Mouse (Mus musculus): ENCODE data around the gene Smc5. TPM values are rescaled to one million over a fixed set of nuclear protein-coding genes. Genes with fewer than 3 reads are reported as not detected.

The Smc5 gene
- polyA plus RNA-seq (2014; fragmentation: Nextera tagmentation; extraction: Ambion mirVana) = 53.8 and 60.1 TPM in 2 replicates

- WGBS = under 1% methylated on average over 67 of the region's 69 CpGs
- Histone ChIP-seq H3K4me1 (replicated peaks; ENCODE audit: control insufficient read depth, insufficient read depth, low read length) (peaks cover 5% of the 10 kb centered on the region; the same call in 1 of the 2 replicates), H3K36me3 (ENCODE audit: control insufficient read depth, insufficient read depth, low read length) (no peaks in the 10 kb centered on the region; the same call in 1 of the 2 replicates), H3K27me3 (ENCODE audit: control insufficient read depth, insufficient read depth, low read length) (no peaks in the 10 kb centered on the region), H3K27ac (ENCODE audit: low read depth, low read length) (0 out of 2 replicates have a peak within 1 kb of the TSS, but pooled peaks have one; percentile 15), H3K4me2 (ENCODE audit: low read depth, low read length, severe bottlenecking) (peak within 1 kb of the TSS; percentile 58), H3K9me3 (ENCODE audit: control insufficient read depth, low read length) (no peaks in the 10 kb centered on the region), H3K9ac (ENCODE audit: low read length) (peak within 1 kb of the TSS; percentile 89), H3K4me3 (ENCODE audit: low read depth, low read length) (peak within 1 kb of the TSS; percentile 80)
- ATAC-seq (replicated peaks; ENCODE audit: low FRiP score) (peak; percentile 96), DNase-seq (ENCODE audit: low spot score) (peak; percentile 95)
Measured at GRCm38 (mm10) chr19:23273355-23274053, at the start of gene Smc5. Gene Smc5, minus strand, starts transcription at chr19:23273897.

- H3K4me3 ChIP-seq (ENCODE audit: low read depth, low read length) = no peak overlapping the region
- no peak overlapping the region for H3K9ac ChIP-seq (ENCODE audit: low read length)
- ATAC-seq (replicated peaks; ENCODE audit: low FRiP score) (no peak), DNase-seq (ENCODE audit: low spot score) (no peak)
- H3K9me3 ChIP-seq (ENCODE audit: control insufficient read depth, low read length) = no peaks in the 10 kb centered on the region
- H3K27me3 ChIP-seq (ENCODE audit: control insufficient read depth, insufficient read depth, low read length) = no peaks in the 10 kb centered on the region
- 87% methylated on average over 3 of the region's 3 CpGs for WGBS
- no peak overlapping the region for H3K4me2 ChIP-seq (ENCODE audit: low read depth, low read length, severe bottlenecking)
- no peak overlapping the region for H3K27ac ChIP-seq (ENCODE audit: low read depth, low read length)
- H3K36me3 ChIP-seq (ENCODE audit: control insufficient read depth, insufficient read depth, low read length) = no peaks in the 10 kb centered on the region
- H3K4me1 ChIP-seq (replicated peaks; ENCODE audit: control insufficient read depth, insufficient read depth, low read length) = no peaks in the 10 kb centered on the region
Measured at GRCm38 (mm10) chr19:23323107-23323506, 49.4 kb upstream of the Smc5 start.

GRCm38 (mm10) chr19:23317989-23318358 is 44.3 kb upstream of the Smc5 start:
- H3K4me3 ChIP-seq (ENCODE audit: low read depth, low read length) = no peak overlapping the region
- H3K27ac ChIP-seq (ENCODE audit: low read depth, low read length) = no peak overlapping the region
- no peaks in the 10 kb centered on the region for H3K9me3 ChIP-seq (ENCODE audit: control insufficient read depth, low read length)
- no peaks in the 10 kb centered on the region for H3K27me3 ChIP-seq (ENCODE audit: control insufficient read depth, insufficient read depth, low read length)
- no peaks in the 10 kb centered on the region for H3K36me3 ChIP-seq (ENCODE audit: control insufficient read depth, insufficient read depth, low read length)
- no peak overlapping the region for H3K9ac ChIP-seq (ENCODE audit: low read length)
- 94% methylated on average over 5 of the region's 5 CpGs for WGBS
- no peaks in the 10 kb centered on the region for H3K4me1 ChIP-seq (replicated peaks; ENCODE audit: control insufficient read depth, insufficient read depth, low read length)
- no peak overlapping the region for H3K4me2 ChIP-seq (ENCODE audit: low read depth, low read length, severe bottlenecking)
- ATAC-seq (replicated peaks; ENCODE audit: low FRiP score) (no peak), DNase-seq (ENCODE audit: low spot score) (no peak)

GRCm38 (mm10) chr19:23317295-23317988 is 43.7 kb upstream of the Smc5 start:
- no peaks in the 10 kb centered on the region for H3K27me3 ChIP-seq (ENCODE audit: control insufficient read depth, insufficient read depth, low read length)
- H3K4me3 ChIP-seq (ENCODE audit: low read depth, low read length) = no peak overlapping the region
- H3K4me2 ChIP-seq (ENCODE audit: low read depth, low read length, severe bottlenecking) = no peak overlapping the region
- H3K36me3 ChIP-seq (ENCODE audit: control insufficient read depth, insufficient read depth, low read length) = no peaks in the 10 kb centered on the region
- ATAC-seq (replicated peaks; ENCODE audit: low FRiP score) = no peak
- WGBS = 88% methylated on average over 5 of the region's 5 CpGs
- no peak overlapping the region for H3K27ac ChIP-seq (ENCODE audit: low read depth, low read length)
- no peaks in the 10 kb centered on the region for H3K4me1 ChIP-seq (replicated peaks; ENCODE audit: control insufficient read depth, insufficient read depth, low read length)
- no peaks in the 10 kb centered on the region for H3K9me3 ChIP-seq (ENCODE audit: control insufficient read depth, low read length)
- DNase-seq (ENCODE audit: low spot score) = no peak
- H3K9ac ChIP-seq (ENCODE audit: low read length) = no peak overlapping the region

- DNase-seq (ENCODE audit: low spot score) (no peak), ATAC-seq (replicated peaks; ENCODE audit: low FRiP score) (no peak)
- H3K36me3 ChIP-seq (ENCODE audit: control insufficient read depth, insufficient read depth, low read length) = no peaks in the 10 kb centered on the region
- 90% methylated on average over 5 of the region's 5 CpGs for WGBS
- H3K9ac ChIP-seq (ENCODE audit: low read length) = no peak overlapping the region
- no peak overlapping the region for H3K4me2 ChIP-seq (ENCODE audit: low read depth, low read length, severe bottlenecking)
- no peaks in the 10 kb centered on the region for H3K27me3 ChIP-seq (ENCODE audit: control insufficient read depth, insufficient read depth, low read length)
- H3K4me3 ChIP-seq (ENCODE audit: low read depth, low read length) = no peak overlapping the region
- H3K27ac ChIP-seq (ENCODE audit: low read depth, low read length) = no peak overlapping the region
- no peaks in the 10 kb centered on the region for H3K9me3 ChIP-seq (ENCODE audit: control insufficient read depth, low read length)
- H3K4me1 ChIP-seq (replicated peaks; ENCODE audit: control insufficient read depth, insufficient read depth, low read length) = no peaks in the 10 kb centered on the region
Measured at GRCm38 (mm10) chr19:23316851-23317250, 43.2 kb upstream of the Smc5 start.

- no peaks in the 10 kb centered on the region for H3K9me3 ChIP-seq (ENCODE audit: control insufficient read depth, low read length)
- no peaks in the 10 kb centered on the region for H3K27me3 ChIP-seq (ENCODE audit: control insufficient read depth, insufficient read depth, low read length)
- no peaks in the 10 kb centered on the region for H3K4me1 ChIP-seq (replicated peaks; ENCODE audit: control insufficient read depth, insufficient read depth, low read length)
- no peak overlapping the region for H3K27ac ChIP-seq (ENCODE audit: low read depth, low read length)
- 82% methylated on average over 2 of the region's 2 CpGs for WGBS
- ATAC-seq (replicated peaks; ENCODE audit: low FRiP score) = no peak
- H3K4me2 ChIP-seq (ENCODE audit: low read depth, low read length, severe bottlenecking) = no peak overlapping the region
- H3K9ac ChIP-seq (ENCODE audit: low read length) = no peak overlapping the region
- H3K36me3 ChIP-seq (ENCODE audit: control insufficient read depth, insufficient read depth, low read length) = no peaks in the 10 kb centered on the region
- no peak for DNase-seq (ENCODE audit: low spot score)
- no peak overlapping the region for H3K4me3 ChIP-seq (ENCODE audit: low read depth, low read length)
Measured at GRCm38 (mm10) chr19:23309979-23310378, 36.3 kb upstream of the Smc5 start.

- Histone ChIP-seq H3K9me3 (ENCODE audit: control insufficient read depth, low read length) (no peaks in the 10 kb centered on the region), H3K27me3 (ENCODE audit: control insufficient read depth, insufficient read depth, low read length) (no peaks in the 10 kb centered on the region), H3K4me1 (replicated peaks; ENCODE audit: control insufficient read depth, insufficient read depth, low read length) (no peaks in the 10 kb centered on the region), H3K4me2 (ENCODE audit: low read depth, low read length, severe bottlenecking) (no peak overlapping the region), H3K9ac (ENCODE audit: low read length) (no peak overlapping the region), H3K36me3 (ENCODE audit: control insufficient read depth, insufficient read depth, low read length) (no peaks in the 10 kb centered on the region), H3K4me3 (ENCODE audit: low read depth, low read length) (no peak overlapping the region), H3K27ac (ENCODE audit: low read depth, low read length) (no peak overlapping the region)
- ATAC-seq (replicated peaks; ENCODE audit: low FRiP score) = no peak
- 85% methylated on average over 7 of the region's 7 CpGs for WGBS
- DNase-seq (ENCODE audit: low spot score) = no peak
Measured at GRCm38 (mm10) chr19:23306671-23307070, 33.0 kb upstream of the Smc5 start.

GRCm38 (mm10) chr19:23299987-23300386 is 26.3 kb upstream of the Smc5 start:
- Histone ChIP-seq H3K4me2 (ENCODE audit: low read depth, low read length, severe bottlenecking) (no peak overlapping the region), H3K9me3 (ENCODE audit: control insufficient read depth, low read length) (no peaks in the 10 kb centered on the region), H3K9ac (ENCODE audit: low read length) (no peak overlapping the region), H3K27ac (ENCODE audit: low read depth, low read length) (no peak overlapping the region), H3K36me3 (ENCODE audit: control insufficient read depth, insufficient read depth, low read length) (no peaks in the 10 kb centered on the region), H3K4me3 (ENCODE audit: low read depth, low read length) (no peak overlapping the region), H3K27me3 (ENCODE audit: control insufficient read depth, insufficient read depth, low read length) (no peaks in the 10 kb centered on the region), H3K4me1 (replicated peaks; ENCODE audit: control insufficient read depth, insufficient read depth, low read length) (no peaks in the 10 kb centered on the region)
- DNase-seq (ENCODE audit: low spot score) (no peak), ATAC-seq (replicated peaks; ENCODE audit: low FRiP score) (no peak)
- 90% methylated on average over 3 of the region's 3 CpGs for WGBS
